Mouse (Mus musculus): ENCODE measurements at regions not wholly inside any gene's neighbourhood (a gene's known extent, or its start where the extent isn't known, plus 50 kb on each side); places are given as distances from the start of the nearest gene placed in this dataset.
A peak's percentile ranks its signal among the peaks of the same experiment; 100 is the strongest.

- no peak for DNase-seq
Measured at GRCm38 (mm10) chr10:84104556-84104955, 335.8 kb downstream of the Nuak1 start.

- DNase-seq = no peak
Measured at GRCm38 (mm10) chr10:84109680-84110371, 330.6 kb downstream of the Nuak1 start.

GRCm38 (mm10) chr10:84110372-84110985 lies 329.9 kb downstream of the Nuak1 start:
- no peak for DNase-seq

- DNase-seq = no peak
Measured at GRCm38 (mm10) chr10:84111502-84111901, 328.9 kb downstream of the Nuak1 start.

- DNase-seq = no peak
Measured at GRCm38 (mm10) chr10:84111909-84112308, 328.5 kb downstream of the Nuak1 start.

GRCm38 (mm10) chr10:84119952-84120550 lies 320.3 kb downstream of the Nuak1 start:
- DNase-seq = no peak

GRCm38 (mm10) chr10:84137019-84137658 lies 303.3 kb downstream of the Nuak1 start:
- no peak for DNase-seq

- no peak for DNase-seq
Measured at GRCm38 (mm10) chr10:84142741-84143454, 297.5 kb downstream of the Nuak1 start.

- no peak for DNase-seq
Measured at GRCm38 (mm10) chr10:84143674-84144343, 296.6 kb downstream of the Nuak1 start.

- DNase-seq = no peak
Measured at GRCm38 (mm10) chr10:84144344-84144687, 296.1 kb downstream of the Nuak1 start.

GRCm38 (mm10) chr10:84147305-84147984 lies 293.0 kb downstream of the Nuak1 start:
- no peak for DNase-seq

GRCm38 (mm10) chr10:84163752-84164151 lies 276.6 kb downstream of the Nuak1 start:
- DNase-seq = no peak

- no peak for DNase-seq
Measured at GRCm38 (mm10) chr10:84165832-84166567, 274.4 kb downstream of the Nuak1 start.

- DNase-seq = peak; percentile 18
Measured at GRCm38 (mm10) chr10:84166568-84166905, 273.9 kb downstream of the Nuak1 start.

- no peak for DNase-seq
Measured at GRCm38 (mm10) chr10:84172828-84173321, 267.5 kb downstream of the Nuak1 start.

GRCm38 (mm10) chr10:84183239-84183638 lies 257.2 kb downstream of the Nuak1 start:
- no peak for DNase-seq

- no peak for DNase-seq
Measured at GRCm38 (mm10) chr10:84186466-84186865, 253.9 kb downstream of the Nuak1 start.

GRCm38 (mm10) chr10:84199035-84199434 lies 241.4 kb downstream of the Nuak1 start:
- no peak for DNase-seq

- DNase-seq = no peak
Measured at GRCm38 (mm10) chr10:84201785-84202184, 238.6 kb downstream of the Nuak1 start.

- DNase-seq = no peak
Measured at GRCm38 (mm10) chr10:84212096-84212785, 228.2 kb downstream of the Nuak1 start.

GRCm38 (mm10) chr10:84214812-84215211 lies 225.6 kb downstream of the Nuak1 start:
- DNase-seq = no peak
